Mouse (Mus musculus): ENCODE data around the gene Akap11.

DNA sequence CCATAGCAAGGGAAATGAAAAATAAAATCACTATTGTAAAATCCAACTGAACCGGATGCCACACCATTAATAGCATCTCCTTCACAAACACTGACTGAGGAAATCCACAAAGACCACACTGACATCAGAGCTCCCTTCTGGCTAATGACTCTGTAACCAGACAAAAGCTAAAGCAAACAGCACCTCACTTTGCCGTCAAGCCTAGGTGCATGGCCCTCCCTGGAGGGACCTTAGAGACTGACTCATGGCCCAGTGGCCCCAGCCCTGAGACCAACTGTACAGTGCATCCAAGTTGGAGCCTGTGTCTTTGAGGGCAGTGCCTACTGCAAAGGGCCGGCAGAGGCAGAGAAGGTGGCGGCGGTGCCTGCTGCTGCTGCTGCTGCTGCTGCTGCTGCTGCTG lies 77.5 kb downstream of the Akap11 start:
- TF ChIP-seq MAX (IDR thresholded peaks at IDR 0.05) = no peak
- no peak for TF ChIP-seq CTCF (IDR thresholded peaks at IDR 0.05; ENCODE audit: control insufficient read depth, insufficient read depth, insufficient read length)
- TF ChIP-seq USF1 (IDR thresholded peaks at IDR 0.05; ENCODE audit: low read depth) = no peak
- TF ChIP-seq FOSL1 (IDR thresholded peaks at IDR 0.05; ENCODE audit: insufficient read depth, low read length, poor library complexity, severe bottlenecking) = no peak
- no peak for TF ChIP-seq CEBPB (IDR thresholded peaks at IDR 0.05; ENCODE audit: low read depth)

Measured in C2C12 (cell line).